Mouse (Mus musculus) thymus, postnatal 10 days (tissue): Measurements from ENCODE around the gene Trrap.

ENCODE experiments used
- DNase-seq, 2 experiments: peaks; one replicate each; pipeline ENCODE4 v3.0.0; 2021; ENCODE audit warnings: low spot score in 2 of 2

Gene Trrap

DNA sequence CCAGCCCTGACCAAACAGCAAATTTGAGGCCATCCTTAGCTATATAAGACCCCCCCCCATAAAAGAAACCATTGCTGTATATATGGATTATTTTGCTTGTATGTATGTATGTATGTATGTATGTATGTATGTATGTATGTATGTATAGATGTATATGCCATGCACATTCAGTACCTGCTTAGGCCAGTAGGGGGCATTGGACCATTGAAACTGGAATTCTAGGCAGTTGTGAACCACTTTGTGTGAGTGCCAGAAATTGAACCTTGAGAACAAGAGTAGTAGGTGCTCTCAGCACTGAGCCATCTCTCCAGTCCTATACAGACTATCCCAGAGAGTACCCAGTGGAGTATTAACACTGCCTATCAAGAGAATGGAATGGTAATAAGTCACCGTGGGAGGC lies 104.2 kb downstream of the Trrap start:
- DNase-seq, result no peak

DNA sequence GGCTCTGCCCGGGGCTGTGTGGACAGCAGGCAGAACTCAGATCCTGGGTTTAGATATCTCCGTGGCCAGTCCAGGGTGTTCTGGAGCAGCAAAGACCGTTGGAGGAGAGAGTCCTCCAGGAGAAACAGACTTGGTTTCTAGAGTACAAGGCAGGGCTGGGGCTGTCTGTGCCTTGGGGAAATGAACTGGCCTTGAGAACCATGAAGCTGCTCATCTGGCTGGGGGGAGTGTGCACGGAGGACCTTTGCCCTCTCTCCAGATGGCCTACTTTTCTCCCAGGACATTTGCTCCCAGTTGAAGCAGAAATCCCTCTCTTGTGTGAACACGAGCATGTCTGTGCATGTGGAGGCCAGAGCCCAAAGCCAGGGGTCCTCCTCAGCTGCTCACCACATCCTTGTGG lies 104.8 kb downstream of the Trrap start:
- DNase-seq, result no peak

DNA sequence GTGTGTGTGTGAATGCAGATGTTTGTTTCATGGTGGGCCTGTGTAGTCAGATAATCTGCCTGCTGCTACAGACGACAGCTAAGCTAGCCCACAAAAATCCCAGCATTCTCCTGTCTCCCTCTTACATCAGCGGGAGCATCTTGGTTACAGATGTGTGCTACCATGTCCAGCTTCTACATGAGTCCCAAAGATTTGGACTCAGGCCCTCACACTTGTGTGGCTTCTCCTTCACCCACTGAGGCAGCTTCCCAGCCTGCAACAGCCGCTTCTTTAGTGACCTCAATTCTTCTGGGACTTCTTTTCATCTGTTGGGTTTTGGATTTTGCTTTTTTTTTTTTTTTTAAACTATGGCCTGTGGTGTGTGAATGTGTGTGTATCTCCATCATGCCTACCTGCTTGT lies 105.3 kb downstream of the Trrap start:
- DNase-seq, result no peak

DNA sequence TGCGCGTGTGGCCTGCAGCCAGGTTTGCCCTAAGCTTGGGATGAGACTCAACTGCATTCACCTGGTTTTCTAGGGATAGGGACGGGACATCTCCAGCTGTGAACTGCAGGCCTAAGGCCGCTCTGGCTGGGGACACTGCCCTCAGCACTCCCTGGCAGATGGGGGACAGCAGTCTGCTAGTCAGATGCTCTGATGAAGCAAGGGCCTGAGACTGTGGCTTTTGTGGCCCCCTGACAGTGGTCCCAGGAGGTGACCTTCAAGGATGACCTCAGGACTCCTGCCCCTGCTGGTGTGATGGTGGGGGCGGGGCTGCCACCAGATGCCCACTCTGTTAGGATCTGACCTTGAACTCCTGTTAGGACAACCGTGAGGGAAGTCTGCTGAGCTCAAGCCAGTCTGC lies 107.7 kb downstream of the Trrap start:
- DNase-seq, result no peak

DNA sequence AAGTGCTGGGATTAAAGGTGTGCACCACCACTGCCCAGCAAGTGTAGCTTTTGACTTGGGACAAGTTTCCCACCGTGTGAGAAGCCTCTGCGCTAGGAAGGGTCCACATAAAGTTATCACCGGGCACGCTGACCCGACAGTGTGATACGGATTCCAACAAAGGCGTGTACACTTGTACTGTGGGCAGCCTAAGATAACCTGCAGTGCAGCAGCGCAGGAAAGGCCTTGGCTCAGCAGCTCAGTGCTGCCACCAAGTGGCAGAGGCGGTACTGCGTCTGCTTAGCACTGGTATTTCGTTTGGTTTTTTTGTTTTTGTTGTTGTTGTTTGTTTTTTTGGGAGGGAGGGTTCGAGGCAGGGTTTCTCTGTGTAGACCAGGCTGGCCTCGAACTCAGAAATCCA lies 108.4 kb downstream of the Trrap start:
- DNase-seq, result peak in 1 of 2 experiments; percentile 59

DNA sequence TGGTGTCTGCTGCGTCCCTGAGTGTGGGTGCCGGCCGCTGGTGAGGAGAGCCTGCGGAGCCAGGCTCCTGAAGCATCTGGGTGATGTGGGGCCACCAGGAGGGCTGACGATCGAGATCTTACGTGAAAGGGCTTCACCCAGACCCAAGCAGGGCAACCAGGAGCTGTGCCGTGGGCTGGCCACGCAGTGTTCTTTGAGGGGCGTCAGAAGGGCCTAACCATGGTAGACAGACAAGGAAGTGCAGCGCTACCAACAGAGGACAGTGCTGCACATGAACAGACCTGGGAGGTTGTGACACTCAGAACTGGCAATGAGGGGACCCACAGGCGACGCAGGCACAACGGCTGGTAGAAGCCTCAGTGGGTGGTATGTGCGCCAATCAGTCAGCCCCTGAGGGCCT lies 109.5 kb downstream of the Trrap start:
- DNase-seq, result no peak

DNA sequence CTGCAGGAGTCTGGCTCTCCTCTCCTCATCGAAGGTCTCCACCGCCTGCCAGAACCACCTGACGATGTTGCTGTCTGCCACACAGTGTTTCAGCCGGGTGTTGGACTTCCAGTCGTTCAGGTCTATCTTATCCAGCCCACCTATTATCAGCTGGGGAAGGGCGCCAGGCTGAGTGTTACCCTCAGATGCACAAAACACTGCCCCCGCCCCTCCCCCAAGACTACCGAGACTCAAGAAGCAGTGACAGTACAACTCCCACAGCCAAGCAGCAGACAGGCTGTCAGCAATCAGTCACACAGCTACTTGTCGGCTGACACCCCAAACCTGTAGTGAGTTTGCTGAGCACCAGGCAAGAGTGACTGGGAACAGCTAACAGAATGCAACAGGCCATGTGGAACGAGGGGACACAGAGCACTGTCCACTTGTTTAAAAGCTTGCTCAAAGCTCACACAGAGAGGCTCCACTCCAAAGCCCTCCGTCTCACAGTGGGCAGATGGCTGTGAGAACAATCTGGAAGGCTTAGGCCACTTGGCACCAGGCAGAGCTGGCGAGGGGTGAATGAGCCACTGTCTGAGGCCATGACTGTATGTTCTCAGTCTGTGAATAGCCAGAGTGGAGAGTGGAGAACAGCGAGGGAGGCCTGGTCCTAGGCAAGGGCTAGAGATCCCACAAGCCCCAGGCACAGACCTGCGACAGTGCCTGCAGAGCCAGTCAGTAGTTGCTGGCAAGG lies 114.3 kb downstream of the Trrap start:
- DNase-seq, result no peak

DNA sequence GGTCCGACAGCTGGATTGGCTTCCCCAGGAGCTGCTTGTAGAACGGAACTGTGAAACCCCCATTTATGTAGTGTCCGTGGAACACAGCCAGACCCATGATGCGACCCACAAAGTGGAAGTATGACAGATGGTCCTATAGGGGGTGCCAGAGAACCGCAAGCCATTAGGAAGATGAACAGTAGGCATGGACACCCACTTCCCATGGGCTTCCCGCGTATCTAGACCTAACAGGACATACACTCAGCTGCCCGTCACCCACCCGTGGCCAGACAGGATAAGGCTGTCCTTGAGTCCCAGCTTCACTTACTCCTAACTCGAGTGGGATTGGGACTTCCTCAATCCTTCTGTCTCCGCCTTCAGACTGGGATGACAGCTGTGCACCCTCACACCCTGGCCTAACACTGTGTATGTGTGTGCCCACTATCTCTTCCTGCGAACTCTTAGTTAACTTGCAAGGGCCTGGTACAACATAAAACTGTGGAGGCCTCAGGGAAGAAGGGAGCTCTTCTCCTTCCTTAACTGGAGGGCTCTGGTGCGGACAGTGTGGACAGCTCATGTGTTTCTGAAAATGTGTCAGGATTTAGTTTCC lies 117.2 kb downstream of the Trrap start:
- DNase-seq, result no peak

DNA sequence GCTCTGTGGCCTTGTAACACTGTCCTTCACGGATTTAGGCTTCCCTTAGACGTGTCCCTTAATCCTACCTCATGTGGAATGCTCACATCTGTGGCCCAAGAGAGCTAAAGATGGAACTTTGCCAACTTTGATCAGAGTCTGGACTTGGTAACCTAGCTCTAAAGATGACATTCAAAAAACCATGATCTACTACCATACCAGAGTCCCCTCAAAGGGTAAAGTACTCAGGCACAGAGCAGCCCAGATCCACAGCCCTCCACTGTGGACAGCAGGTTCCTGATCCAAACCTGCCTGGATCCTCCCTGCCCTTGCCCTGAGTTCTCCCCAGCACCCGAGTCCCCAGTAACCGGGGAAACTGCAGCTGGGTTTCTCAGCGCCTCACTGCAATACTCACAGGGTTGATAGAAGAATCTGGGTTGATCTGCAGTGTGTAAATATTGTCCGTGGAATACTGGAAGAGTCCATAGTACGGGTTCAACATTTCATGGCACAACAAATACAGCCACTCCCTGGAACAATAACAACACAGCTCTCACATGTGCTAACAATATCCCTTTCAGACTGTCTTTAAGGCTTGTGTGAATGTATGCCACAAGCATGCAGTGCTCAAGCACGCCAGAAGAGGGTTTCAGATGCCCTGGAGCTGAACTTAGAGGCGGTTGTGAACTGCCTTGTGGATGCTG lies 118.6 kb downstream of the Trrap start:
- DNase-seq, result no peak

DNA sequence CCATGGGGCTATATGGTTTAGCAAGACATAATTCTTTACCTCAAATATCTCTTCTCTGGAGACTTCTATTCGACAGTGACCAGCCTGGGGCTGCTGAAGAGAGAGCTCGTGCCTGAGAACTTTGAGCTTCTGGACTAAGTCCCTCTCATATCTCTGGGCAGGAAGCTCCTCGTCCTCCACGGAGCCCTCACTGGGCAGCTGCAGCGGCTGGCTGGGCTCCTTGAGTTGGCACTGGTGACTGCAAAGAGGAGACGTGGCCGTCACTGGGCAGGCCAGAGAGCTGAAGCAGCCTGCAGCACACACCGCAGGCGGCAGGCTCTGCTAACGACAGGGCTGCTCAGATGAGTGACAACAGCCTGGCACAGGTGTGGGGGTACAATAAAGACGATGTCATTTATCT lies 123.7 kb downstream of the Trrap start:
- no peak for DNase-seq

DNA sequence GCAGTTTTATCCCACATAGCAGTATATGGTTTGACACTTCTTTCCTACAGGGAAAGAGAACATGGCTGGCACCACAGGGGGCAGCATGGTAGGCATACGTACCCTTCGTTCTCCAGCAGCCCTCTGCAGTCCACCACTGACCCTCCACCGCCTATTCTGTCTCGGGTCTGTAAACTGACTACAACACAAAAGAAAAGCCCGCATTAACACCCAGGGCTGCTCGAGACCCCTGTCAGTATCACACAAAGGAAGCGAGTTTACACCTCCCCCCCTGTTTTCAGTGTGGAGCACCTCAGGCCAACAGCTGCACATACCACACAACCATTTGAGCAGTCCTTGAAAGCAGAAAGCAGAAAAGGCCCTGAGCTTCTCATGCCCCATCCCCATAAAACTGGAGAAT lies 130.3 kb downstream of the Trrap start:
- no peak for DNase-seq

DNA sequence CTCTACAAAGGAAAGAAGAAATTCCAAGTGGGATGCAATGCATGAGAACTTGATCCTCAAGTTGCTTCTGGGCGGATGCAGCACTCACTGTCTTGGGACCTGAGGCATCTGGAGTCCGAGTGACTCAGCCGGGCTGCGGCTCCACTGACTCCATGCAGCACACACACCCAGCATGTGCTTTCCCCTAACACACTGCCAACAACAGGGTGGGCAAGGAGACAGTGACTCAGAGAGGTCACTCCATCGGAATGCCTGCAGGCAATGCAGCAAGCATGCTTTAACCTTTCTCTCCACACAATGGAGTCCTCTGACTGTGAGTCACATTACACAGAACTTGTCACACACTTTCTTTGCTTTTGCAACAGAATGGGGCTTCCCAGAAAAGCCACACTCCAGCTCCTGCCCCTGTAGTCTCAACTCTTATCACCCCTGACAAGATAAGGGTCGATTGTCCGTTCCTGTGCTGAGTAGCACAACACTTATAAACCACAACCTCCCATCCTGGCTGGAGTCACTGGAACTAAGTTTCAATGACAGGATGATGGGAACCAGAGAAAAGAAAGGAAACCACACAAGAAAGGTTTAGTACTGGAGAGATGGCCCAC lies 131.0 kb downstream of the Trrap start:
- no peak for DNase-seq

DNA sequence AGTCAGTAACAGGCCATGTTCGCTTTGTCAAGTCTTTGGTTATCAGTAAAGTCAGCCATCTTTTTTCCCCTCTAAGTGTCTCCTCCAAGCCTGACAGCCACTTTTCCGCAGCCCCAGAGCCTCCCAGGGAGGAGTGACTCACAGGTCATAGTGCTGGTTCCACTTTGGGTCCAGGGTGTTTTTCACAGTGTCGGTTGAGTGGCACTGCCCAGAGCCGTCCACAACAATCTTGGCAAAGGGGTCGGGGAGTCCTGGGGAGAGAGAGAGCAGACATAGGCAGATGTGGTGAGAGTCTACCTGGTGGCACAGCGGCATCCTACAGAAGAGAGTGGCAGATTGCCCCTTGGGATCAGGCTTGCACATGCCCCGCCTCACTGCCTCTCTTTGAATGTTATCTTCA lies 133.5 kb downstream of the Trrap start:
- no peak for DNase-seq

DNA sequence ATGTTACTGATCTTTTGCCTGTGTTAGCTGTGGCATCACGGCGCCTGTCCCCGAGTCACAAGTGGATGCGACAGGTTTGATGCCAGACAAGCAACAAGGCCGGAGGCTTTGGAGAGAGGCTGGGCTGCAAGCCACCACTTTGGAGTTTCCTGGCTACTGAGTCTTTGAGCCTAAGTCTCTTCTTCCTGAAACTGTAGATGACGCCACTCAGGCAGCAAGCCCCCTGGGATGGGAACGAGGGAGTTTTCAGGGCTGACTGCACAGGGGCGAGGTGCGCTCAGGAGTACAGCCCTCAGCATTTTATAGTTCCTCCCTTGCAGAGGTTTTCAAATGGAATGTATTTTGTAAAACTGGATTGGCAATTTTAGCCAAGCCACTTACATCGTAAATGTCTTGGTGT lies 134.3 kb downstream of the Trrap start:
- DNase-seq, result no peak

DNA sequence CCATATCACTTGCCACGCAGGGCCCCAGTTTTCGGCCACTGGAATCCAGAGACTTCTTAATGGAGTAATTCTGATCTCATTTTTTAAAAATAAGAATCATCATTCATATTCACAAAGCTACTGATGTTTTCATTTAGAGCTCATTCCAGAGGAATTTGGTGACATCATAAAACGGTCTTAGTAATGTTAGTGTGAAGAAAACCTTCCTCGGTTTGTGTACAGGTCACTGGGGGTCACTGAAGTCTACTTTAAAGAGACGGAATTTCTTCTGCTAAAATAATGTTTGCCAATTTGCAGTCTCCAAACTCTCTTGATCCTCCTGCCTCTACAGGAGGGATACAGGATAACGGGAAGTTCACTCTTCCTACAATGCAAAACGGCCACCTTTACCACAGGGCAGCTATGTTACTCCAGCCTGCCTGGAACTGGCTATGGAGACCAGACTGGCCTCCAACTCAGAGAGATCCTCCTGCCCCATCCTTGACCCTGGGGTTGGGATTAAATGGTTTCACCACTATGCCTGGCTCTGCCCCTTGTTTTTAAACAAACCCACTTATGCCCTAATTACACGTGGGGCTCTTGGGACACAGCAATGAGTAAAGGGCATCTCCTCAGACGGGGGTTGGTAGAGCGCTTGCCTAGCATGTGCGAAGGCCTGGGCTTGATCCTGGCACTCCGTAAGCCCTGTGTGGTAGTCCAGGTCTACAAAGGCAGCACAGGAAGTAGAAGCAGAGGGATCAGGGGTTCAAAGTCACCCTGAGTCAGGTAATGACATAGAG lies 137.0 kb downstream of the Trrap start:
- no peak for DNase-seq

DNA sequence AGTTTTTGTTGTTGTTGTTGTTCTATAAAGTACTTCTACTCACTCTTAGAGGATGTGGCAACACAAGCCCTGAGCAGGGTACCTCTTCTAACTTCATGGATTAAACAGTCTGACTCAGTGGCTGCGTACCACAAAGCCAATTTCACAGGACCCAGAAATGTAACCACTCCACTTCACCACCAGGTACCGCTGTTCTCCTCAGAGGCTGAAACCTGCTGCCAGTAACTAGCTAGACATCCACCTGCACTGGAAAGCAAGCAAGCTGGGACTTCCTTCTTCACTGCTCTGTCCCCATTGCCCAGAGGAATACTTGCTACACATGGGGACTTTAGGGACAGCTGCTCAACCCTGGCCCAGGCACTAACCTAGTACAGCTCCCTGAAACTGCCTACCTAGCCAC lies 140.1 kb downstream of the Trrap start:
- DNase-seq, result no peak
